Mouse (Mus musculus) thymus, adult 18-20 months (tissue): ENCODE measurements around the gene Mybpc2.

ENCODE experiments used
- DNase-seq, 2 experiments: peaks; one replicate each; pipeline ENCODE4 v3.0.0; 2022; ENCODE audit warnings: mixed read lengths in 2 of 2

Mybpc2 gene

DNA sequence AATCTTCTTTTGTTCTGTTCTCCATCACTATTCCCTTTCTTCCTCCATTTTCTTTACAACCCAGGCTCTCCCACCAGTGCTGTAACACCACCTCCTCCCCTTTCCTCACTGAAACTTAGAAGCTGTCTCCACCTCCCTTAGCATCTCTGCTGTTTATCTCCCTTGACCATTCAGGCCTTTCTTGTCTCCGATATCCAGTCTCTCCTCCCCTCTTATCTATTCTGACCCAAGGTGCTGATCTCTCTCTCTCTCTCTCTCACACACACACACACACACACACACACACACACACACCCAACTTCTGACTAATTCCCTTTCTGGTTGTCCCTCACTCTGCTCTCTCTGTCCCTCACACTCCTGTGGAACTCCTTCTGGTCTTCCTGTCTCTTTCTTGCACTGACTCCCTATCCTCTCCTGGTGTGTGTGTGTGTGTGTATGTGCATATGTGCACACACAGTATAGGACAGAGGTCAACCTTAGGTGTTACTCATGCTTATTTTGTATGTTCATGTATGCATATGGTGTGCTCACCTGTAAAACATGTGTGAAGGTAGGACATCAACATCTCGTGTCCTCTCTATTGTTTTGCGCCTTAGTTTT is 41.5 kb downstream of the Mybpc2 start:
- no peak for DNase-seq

DNA sequence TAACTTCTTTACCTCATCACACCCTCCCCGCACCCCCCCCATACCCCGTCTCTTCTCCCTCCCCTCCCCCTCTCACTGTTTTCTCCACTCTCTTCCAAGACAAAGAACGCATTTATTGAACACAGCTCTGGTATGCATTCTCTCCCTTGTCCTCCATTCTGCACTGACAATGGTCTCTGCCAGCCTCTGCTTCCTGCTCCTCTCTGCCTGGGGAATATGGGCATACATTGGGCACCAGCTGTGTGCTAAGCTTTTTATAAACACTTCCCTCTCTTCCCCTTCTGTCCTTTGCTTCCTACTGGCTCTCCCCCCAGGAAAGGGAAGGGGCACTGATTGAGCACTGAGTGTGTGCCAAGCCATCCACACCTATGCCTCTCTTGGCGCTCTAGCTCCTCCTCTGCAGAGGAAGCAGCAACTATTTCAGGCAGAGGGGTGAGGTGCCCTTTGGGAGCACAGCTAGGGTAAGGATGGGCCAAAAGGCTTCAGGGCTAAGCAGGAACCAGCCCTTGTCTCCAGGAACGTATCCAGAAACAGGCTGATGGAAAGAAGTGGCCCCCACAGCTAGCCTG is 49.3 kb downstream of the Mybpc2 start:
- DNase-seq: no peak

DNA sequence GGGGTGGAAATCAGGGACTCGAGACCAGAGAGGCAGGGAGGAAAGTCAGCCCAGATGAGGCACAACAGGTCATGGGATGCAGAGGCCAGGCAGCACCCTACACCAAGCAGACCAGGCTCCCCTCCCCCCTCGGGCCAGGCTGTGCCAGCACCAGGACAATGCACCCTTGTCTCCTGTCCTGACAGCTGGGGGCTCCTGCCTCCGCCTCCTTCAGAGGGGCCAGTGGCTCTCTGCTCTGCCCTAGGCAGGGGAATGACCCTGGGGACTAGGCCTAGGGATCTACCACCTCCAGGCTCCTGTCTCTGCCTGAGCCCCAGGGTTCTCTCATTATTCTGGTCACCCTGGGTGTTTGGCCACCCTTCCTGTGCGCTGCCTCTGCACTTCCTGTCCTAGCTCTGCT is 50.0 kb downstream of the Mybpc2 start:
- no peak for DNase-seq

DNA sequence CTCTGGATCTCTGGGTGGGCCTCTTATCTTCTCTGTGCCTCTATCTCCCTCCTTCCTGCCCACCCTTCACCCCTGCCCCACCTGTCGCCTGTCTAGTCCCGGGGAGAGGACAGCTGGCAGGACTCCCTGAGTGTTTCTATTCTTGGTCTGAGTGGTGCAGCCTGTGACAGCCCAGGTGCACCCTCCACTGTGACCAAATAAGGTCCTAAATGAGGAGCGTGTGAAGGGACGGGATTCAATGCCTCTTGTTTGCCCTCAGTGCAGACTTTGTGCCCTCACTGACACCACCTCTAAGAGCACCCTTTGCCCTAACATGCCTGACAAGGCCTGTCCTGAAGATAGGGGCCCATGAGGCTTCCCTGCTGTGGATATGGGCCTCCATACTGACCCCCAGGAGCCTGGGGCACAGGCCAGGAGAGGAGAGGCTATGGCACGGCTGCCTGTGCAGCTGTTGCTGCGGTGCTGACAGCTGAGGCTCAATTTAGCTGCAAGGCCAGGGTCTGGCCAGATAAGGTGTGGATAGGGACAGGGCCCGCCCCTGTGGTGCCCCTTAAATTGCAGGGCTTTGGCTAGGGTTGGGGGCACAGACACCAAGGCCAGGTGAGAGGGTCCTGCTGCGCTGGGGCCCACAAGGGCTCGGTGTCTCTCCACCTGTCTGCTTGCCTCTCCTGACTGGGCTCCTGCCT is 51.4 kb downstream of the Mybpc2 start:
- no peak for DNase-seq

DNA sequence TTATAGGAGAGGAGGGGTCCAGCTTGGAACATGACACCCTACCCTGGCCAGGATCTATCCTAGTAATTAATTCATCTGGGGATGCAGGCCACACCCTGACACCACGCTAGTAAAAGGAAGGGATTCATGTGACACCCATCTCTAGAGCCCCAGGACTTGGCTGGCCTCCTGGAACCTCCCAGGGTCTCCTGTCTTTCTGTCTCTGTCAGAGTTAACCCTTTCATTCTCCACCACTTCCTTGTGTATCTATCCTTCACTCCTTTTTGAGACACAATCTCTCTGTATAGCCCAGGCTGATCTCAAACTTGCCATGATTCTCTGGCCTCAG is 51.9 kb downstream of the Mybpc2 start:
- no peak for DNase-seq

DNA sequence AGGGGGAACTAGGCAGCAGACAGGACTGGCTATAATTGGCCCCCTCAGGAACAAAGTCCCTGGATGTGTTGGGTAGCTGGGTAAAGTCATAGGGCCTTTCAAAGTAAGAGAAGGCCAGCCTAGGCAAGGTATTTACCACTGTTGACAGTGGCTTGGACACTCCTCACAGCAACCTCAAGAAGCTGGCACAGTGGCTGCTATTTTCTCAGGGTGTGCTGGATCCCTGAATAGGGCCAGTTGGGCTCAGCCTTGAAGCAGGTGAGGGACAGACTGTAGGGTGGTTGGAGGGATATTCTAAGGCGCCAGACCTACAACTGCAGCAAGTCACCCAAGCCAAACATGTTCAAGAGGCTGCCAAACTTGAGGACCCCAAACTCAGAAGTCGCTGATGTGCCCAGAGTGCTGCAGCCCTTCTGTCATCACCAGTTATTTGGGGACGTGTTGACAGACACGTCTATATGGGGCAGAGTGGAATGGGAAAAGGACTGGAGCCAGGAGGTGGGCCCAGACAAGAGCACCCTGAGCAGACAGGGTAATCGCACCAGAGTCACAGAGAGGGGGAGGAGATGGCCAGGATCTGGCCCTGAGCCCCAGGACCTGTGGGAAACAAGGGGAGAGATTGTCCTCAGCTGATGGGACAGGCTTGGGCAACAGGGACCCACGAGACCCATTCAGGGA is 52.4 kb downstream of the Mybpc2 start:
- no peak for DNase-seq

DNA sequence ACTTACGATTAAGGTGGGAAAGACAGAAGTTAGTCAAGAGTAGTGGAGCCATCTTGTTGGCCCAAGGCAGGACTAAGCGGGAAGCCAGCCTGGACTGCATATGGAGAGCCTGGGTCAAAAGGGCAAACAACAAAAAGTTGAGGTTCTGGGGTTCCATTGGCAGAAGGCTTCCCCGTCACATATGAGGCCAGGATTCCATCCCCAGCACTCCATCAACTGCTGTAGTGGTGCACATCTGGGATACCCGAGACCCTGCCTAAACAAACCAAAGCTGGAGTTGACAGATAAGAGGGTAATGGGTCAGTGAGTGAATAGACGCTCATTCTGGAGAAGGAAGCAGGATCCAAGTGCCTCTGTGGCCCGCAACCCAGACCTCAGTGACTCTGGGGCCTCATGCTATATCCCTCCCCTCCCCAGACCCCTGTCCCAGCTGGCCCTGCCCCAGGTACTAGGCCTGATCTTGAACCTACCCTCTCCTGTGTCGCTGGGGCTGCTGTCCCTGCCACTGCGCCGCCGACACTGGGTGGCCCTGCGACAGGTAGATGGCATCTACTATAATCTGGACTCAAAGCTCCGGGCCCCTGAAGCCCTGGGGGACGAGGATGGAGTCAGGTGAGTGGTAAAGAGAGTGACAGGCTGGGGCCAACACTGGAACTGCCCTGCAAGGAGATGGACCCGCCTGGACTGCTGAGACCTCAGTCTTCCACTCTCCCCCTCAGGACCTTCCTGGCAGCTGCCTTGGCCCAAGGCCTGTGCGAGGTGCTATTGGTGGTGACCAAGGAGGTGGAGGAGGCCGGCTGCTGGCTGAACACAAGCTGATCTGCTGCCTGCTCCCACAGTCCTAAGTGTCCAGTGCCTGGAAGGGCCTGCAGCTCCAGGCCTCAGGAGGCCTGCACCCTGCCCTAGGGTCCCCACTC is 53.5 kb downstream of the Mybpc2 start:
- no peak for DNase-seq

DNA sequence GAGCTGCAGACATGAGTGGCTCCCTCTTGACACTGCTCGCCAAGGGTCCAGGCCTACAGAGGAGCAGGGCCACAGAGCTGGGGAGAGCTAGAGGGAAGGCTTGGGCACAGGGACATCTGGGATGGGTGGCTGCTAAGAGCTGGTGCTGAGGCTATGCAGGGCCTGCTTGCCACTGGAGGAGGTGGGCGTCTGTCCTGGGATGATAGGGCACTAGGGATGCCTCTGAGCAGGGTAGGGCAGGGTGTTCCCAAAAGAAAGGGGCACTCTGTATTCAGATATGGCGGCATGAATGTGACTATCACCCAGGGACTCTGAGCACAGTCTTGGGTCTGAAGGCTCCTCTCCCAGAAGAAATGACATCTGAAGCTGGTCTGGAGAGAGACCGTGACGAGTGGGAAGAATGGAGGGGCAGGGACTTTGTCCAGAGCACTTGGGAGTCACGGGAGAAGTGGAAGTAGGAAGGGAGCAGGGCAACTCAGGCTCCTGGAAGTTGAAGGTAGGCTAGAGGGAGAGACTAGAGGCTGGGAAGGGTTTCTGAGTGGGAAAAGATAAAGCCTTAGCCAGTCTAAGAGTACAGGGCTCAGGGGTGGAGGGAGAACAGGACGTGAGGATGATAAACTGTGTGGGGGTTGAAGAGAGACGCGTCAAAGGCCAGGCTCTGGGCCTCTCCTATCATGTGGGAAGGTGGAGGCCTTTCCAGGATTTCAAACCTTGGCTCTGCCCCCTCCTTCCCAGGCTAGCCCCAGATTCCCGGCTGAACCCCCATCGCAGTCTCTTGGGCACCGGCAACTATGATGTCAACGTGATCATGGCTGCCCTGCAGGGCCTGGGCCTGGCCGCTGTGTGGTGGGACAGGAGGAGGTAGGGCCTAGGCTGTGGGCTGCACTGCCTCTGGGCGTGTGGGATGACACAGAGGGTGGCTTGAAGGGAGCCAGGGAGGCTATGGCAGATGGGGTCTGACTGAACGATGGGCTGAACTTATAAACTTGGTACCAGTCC is 54.5 kb downstream of the Mybpc2 start:
- no peak for DNase-seq

DNA sequence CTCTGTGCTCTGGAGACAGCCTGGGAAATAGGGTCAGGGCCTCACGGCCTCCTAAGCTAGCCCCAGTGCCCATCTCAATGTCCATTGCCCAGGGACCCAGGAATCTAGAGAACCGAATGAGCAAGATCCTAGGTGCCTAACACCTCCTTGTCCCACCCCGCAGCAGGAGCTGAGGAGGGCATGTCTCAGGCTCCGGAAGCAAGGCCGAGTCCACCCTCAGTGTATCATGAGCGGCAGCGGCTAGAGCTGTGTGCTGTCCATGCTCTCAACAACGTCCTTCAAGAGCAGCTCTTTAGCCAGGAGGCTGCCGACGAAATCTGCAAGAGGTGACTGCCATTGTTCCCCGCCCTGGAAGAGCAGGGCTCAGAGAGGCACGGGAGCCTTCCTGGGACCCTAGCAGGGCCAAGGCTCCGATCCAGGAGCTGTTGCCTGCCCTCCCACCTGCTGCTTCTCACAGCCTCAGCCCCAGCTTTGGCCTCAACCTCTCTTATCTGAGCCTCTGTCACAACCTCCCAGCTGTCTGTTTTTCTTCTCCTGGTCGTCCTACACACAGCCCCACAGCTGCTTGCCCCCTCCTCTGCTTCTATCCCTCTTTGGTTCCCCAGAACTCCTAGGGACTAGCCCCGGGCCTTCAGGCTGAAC is 55.7 kb downstream of the Mybpc2 start:
- DNase-seq: no peak

DNA sequence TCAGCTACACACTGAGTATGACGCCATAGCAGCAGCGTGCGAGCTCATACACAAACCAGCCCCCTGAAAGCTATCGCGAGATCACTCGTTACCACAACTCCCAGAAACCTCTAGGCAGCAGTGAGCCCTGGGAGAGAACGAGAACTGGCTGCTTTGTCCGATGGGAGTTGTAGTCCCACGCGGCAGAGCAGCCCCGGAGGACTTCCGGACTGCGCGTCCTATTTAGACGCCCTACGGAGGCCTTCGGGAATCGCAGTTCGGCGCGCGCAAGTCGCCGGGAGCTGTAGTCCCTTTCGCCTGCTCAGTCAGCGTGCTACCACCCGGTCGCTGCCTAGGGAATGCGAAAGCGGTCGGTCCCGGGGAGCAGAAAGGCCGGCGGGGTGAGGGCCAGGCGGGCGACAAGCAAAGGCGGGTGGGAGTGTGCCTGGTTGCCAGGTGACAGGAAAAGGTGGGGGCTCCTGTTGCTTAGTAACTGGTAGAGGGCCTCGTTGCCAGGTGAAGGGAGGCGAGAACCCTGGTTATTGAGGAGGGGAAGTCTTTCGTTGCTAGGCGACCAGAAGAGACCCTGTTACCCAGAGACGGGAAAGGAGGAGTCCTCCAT is 56.5 kb downstream of the Mybpc2 start, which contains the start of gene Josd2:
Gene Josd2, plus strand, starts transcription at position 170 of the 601 bp plus-strand sequence.
- DNase-seq: peak; percentile 86 to 94

DNA sequence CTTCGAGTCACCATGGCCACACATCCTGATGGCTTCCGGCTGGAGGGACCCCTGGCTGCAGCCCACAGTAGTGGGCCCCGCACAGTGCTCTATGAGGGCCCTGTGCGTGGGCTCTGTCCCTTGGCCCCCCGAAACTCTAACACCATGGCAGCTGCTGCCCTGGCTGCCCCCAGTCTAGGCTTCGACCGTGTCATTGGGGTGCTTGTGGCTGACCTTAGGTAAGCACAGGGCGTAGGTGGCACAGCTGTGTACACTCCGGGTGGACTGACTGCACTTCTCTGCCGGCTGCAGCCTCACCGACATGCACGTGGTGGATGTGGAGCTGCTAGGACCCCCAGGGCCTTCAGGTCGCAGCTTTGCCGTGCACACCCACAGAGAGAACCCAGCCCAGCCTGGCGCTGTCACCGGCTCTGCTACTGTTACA is 57.6 kb downstream of the Mybpc2 start:
- DNase-seq: no peak

DNA sequence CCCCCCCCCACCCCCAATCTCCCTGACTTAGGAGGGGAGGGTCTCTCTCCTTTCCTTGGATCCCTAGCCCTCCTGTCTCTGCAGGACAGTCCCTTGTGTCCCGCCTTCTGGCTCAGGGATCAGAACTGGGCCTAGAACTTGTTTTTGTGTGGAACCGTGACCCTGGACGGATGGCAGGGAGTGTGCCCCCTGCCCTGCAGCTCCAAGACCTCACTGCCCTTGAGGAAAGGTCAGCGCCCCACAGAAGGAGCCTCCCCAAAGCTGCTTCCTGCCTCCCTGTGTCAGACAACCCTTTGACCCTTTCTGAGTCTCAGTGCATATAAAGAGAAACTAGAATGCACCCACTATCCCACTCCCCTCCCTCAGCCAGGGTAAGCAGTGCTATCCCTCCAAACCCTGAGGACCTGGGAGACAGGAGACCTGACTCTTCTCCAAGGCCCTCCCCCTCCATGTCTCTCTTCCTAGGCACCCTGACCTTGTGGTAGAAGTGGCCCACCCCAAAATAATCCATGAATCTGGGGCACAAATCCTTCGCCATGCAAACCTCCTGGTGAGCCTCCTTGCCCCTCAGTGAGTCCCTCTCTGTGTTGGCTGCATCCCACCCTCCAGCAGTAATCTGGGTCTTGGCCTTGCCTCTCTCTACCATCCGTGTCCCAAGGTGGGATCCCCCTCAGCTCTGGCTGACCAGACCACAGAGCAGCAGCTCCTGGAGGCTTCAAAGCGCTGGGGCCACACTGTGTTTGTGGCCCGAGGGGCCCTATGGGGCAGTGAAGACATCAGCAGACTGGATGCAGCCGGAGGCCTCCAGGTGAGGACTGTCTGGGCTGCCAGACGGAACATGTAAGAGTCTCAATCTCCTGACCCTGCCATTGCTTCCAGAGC is 58.2 kb downstream of the Mybpc2 start:
- DNase-seq: no peak

DNA sequence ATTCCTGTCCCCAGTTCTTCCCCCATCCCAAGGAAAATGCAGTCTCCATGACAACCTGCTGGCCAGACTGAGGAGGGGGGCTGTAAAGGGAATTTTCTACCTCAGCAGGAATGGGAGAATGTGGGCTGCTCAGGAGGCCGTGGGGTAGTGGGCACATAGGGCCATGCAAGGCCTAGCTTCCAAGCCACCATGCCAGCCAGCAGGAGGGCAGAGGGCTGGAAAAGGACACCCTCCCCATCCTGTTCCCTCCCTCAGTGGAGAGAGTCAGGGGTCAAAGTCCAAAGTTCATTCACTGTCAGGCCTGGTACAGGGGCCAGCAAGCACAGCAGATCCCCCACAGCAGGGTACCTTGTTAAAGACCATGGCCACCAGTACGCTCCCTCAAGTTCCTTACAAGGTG is 59.3 kb downstream of the Mybpc2 start, which contains the start of gene Aspdh:
Gene Aspdh, plus strand, starts transcription at position 281 of the 400 bp plus-strand sequence.
- no peak for DNase-seq

DNA sequence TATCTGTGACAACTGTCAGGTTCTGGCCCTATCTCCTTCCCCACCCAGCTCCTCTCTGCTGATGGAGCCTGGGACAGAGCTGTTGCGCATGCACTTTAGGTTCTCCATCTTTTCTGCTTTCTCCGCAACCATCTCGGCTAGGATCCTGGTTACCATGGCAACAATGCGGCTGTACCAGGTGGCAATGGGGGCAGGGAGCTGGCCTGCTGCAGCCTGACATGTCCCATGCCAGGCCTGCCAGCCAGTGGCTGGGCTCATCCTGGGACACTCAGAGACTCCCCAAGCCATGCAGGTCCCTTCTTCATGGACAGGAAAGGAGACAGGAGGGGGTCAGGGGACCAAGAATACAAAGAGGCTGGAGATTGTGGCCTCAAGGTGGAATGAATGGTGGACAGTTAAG is 59.9 kb downstream of the Mybpc2 start:
- no peak for DNase-seq

DNA sequence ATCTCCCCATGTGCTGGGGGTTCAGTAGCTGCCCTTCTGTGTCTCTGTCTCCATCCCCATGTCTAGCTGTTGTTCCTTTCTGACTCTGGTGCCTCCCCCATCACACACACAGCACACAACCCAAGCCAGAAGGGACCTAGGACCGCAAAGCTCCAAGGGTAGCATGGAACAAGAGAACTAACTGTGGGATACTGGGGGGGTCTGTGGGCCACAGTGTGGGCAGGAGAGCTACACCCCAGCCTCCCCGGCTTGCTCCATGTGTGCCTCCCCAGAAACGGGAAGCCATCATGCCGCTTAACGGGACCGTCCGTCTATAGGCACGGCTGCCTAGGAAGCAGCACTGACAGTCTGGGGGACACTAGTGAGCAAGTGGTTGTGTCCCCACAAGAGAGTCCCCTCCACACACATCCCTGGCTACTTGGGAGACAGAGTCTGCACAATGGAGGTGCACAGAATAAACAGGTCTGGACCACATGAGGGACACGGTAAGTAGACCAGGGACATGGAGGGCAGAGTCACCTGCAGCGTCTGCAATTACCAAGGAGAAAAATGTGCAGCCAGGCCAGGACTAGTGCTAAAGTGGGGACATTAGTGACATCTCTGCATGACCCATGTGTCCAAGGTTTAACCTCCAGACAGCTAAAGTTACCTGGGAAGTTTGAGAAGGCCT is 60.8 kb downstream of the Mybpc2 start:
- DNase-seq: no peak

DNA sequence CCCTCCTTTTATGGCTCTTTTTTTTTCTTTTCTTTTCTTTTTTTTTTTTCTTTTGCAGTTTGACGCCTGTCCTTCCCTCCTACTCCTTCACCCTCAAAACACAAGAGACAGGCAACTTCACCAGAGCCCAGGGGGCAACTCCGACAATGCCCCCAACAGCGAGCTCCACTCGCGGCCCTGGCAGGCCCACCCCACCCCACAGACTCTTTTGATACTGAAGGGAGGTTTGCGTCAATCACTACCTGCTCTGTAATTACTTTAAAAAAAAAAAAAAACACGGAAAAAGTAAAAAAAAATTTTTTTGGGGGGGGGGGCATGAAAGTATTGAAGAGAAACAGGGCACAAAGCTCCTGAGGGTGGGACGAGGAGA is 61.4 kb downstream of the Mybpc2 start:
- no peak for DNase-seq

DNA sequence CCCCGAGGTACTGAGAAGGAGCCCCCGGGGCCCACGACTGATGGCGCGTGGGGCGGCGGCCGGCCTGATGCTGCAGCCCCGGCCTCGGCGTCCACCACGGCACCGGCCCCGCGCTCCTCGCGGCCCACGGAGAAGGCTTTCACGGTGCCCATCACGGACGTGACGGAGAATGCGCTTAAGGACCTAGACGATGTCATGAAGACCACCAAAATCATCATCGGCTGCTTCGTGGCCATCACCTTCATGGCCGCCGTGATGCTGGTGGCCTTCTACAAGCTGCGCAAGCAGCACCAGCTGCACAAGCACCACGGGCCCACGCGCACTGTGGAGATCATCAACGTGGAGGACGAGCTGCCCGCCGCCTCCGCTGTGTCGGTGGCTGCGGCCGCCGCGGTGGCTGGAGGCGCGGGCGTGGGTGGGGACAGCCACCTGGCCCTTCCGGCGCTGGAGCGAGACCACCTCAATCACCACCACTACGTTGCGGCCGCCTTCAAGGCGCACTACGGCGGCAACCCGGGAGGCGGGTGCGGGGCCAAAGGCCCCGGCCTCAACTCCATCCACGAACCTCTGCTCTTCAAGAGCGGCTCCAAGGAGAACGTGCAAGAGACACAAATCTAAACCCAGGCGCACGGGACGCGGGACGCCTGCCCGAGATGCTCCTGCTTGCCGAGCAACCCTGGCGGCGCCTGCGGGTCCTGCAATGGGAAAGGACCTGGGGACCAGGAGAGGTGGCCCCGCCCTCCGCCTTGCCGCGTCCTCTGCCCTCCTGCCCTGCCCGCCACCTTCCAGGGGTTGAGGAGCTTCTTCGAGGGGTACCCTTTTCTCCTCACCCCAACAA is 62.0 kb downstream of the Mybpc2 start:
- no peak for DNase-seq
